Mouse (Mus musculus) liver, embryonic 14.5 days (tissue): ENCODE results near the gene Wdr53. TPM values are rescaled to one million over a fixed set of nuclear protein-coding genes. Genes with fewer than 3 reads are reported as not detected.

Experiments used
- ATAC-seq: fragments of 200-750 bp; cut with Nextera tagmentation; 2 replicates; pipeline ENCODE4 v1.8.0; 2017; ENCODE audit warnings: moderate number of reproducible peaks, mild to moderate bottlenecking, moderate library complexity; ENCODE audit not compliant: insufficient read depth
- DNase-seq, 3 experiments: peaks; one replicate each; pipeline ENCODE4 v3.0.0-alpha.2; 2012 to 2013; ENCODE audit warnings: low read depth in 3 of 3, low spot score in 3 of 3
- H3K27ac ChIP-seq: fragments of 300-500 bp; sonication (generic); 2 replicates; pipeline ENCODE4 v1.5.1; 2014; ENCODE audit warnings: moderate library complexity, mild to moderate bottlenecking, control low read depth, inconsistent platforms
- H3K27me3 ChIP-seq: fragments of 300-500 bp; sonication (generic); 2 replicates; pipeline ENCODE4 v1.6.1; 2014; ENCODE audit warnings: mild to moderate bottlenecking, low read length, moderate library complexity; ENCODE audit not compliant: control insufficient read depth, insufficient read depth
- H3K36me3 ChIP-seq: fragments of 300-500 bp; sonication (generic); replicated peaks from 2 replicates; pipeline ENCODE4 v1.6.1; 2014; ENCODE audit warnings: low read depth; ENCODE audit not compliant: control insufficient read depth, insufficient read depth
- H3K4me1 ChIP-seq, 2 experiments: fragments of 200-500 bp in 1 of 2; fragments of 300-500 bp in 1 of 2; sonication (generic) in 1 of 2; replicated peaks; 2 replicates each; pipeline ENCODE4 v1.6.1; 2012 to 2014; ENCODE audit warnings: antibody characterized with exemption in 1 of 2, inconsistent platforms in 1 of 2, low read length in 1 of 2; ENCODE audit not compliant: control insufficient read depth in 2 of 2, insufficient read depth in 2 of 2
- H3K4me2 ChIP-seq: fragments of 300-500 bp; sonication (generic); 2 replicates; pipeline ENCODE4 v1.6.1; 2014; ENCODE audit warnings: low read depth, mild to moderate bottlenecking, control low read depth, moderate library complexity
- H3K4me3 ChIP-seq, 2 experiments: fragments of 200-500 bp in 1 of 2; fragments of 300-500 bp in 1 of 2; sonication (generic) in 1 of 2; 2 replicates each; pipeline ENCODE4 v1.5.1; 2012 to 2014; ENCODE audit warnings: low read depth in 2 of 2, low read length in 2 of 2, mild to moderate bottlenecking in 2 of 2, control low read depth in 1 of 2, inconsistent platforms in 1 of 2, moderate library complexity in 1 of 2; ENCODE audit not compliant: insufficient read depth in 1 of 2
- H3K9ac ChIP-seq: fragments of 300-500 bp; sonication (generic); replicated peaks from 2 replicates; pipeline ENCODE4 v1.6.1; 2014; ENCODE audit warnings: mild to moderate bottlenecking, control low read depth, moderate library complexity
- H3K9me3 ChIP-seq: fragments of 300-500 bp; sonication (generic); 2 replicates; pipeline ENCODE4 v1.6.1; 2016; ENCODE audit warnings: low read length, mixed read lengths; ENCODE audit not compliant: control insufficient read depth
- CTCF ChIP-seq: IDR thresholded peaks from 2 replicates; pipeline ENCODE4 v1.5.1; 2016; ENCODE audit warnings: antibody characterized with exemption, low read depth, control low read depth
- EP300 ChIP-seq: IDR thresholded peaks from 2 replicates; pipeline ENCODE4 v1.6.1; 2016; ENCODE audit warnings: antibody characterized with exemption, low read depth
- WGBS: fragments of 180-500 bp; shearing (Covaris S2); extraction: QIAGEN DNeasy Blood & Tissue Kit; methylation state at CpG from one replicate; pipeline ENCODE4 v1.1.7; 2014; ENCODE audit not compliant: insufficient replicate concordance; 5-methylcytosine and 5-hydroxymethylcytosine counted together
- microRNA counts: library from miRNA; unstranded; fragments of <30 nt; microRNA quantifications from one replicate; lab custom pipeline; 2016
- microRNA-seq: library from miRNA; unstranded; fragments of <30 nt; microRNA quantifications from one replicate; pipeline ENCODE4, GENCODE M21; 2016
- polyA plus RNA-seq, 2 experiments: library from polyadenylated mRNA; depleted of rRNA in 1 of 2; stranded (reverse) in 1 of 2; unstranded in 1 of 2; fragments of >200 nt; fragmentation: Nextera tagmentation in 1 of 2; extraction: Ambion mirVana in 1 of 2; gene quantifications; 2 replicates each; pipeline versions ENCODE4 v1.2.1 to v1.2.3; 2012 to 2014

Wdr53 gene
- polyA plus RNA-seq, 2 experiments = 7.9 to 11.2 TPM

- Histone ChIP-seq H3K9ac (no peak overlapping the region), H3K4me3 (no peak overlapping the region), H3K27ac (no peak overlapping the region), H3K4me2 (no peak overlapping the region), H3K9me3 (no peaks in the 10 kb centered on the region), H3K4me1 (0 out of 4 replicates have a peak, but pooled peaks cover 0 to 2% of the 10 kb centered on the region in 2 experiments), H3K27me3 (no peaks in the 10 kb centered on the region), H3K36me3 (peaks cover 20% of the 10 kb centered on the region)
- TF ChIP-seq EP300 = no peak
- TF ChIP-seq CTCF = no peak
- WGBS = 63% methylated on average over 1 of the region's 1 CpGs
- DNase-seq = no peak
- no peak for ATAC-seq
These were observed 56.0 kb downstream of the Wdr53 start for GRCm38 (mm10) chr16:32303046-32303445.

DNA sequence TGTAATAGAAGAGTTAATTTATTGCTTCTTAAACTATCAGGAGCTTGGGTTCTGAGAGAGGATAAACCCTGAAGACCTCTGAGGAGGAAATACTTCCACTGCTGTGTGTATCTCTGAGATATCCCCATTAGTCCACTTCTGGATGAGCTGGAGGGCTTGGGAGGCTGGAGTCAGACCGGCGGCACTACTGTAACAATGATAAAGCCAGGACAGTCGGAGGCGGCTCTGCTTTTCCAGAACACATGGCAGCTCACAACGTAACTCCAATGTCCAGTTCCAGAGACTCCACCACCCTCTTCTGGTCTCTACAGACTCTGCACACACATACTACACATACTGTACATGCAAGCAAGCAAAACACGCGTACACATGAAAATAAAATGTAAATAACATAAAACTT is 56.9 kb downstream of the Wdr53 start:
- H3K4me3 ChIP-seq = no peak overlapping the region
- H3K27me3 ChIP-seq = no peaks in the 10 kb centered on the region
- no peak for ATAC-seq
- H3K4me2 ChIP-seq = no peak overlapping the region
- no peaks in the 10 kb centered on the region for H3K9me3 ChIP-seq
- H3K27ac ChIP-seq = no peak overlapping the region
- TF ChIP-seq EP300 = no peak
- TF ChIP-seq CTCF = no peak
- 93% methylated on average over 7 of the region's 7 CpGs for WGBS
- DNase-seq = no peak
- no peak overlapping the region for H3K9ac ChIP-seq
- H3K36me3 ChIP-seq = peaks cover 11% of the 10 kb centered on the region
- H3K4me1 ChIP-seq = 0 out of 4 replicates have a peak, but pooled peaks cover 0 to 2% of the 10 kb centered on the region in 2 experiments

MicroRNAs encoded within 50 kb of the gene (microRNA counts, 519-probe panel; counts per million panel counts)
- 69.9 counts per million for microRNA mmu-miR-1946a (lab: Ali Mortazavi, UCI)

Small RNAs within 50 kb of the gene (microRNA-seq; reads per million reads assigned to microRNA genes)
- not detected for gene Mir1946a

Other genes with a start within 250 kb of the Wdr53 start
- gene Senp5, start 243.9 kb upstream of the Wdr53 start, polyA plus RNA-seq (2012; rRNA removed) = 3.5 and 4.7 TPM in 2 replicates
- gene Senp5, start 243.9 kb upstream of the Wdr53 start, polyA plus RNA-seq (2014; fragmentation: Nextera tagmentation; extraction: Ambion mirVana) = 2.9 and 3.4 TPM in 2 replicates
- 4.8 and 6.7 TPM in 2 replicates for gene Pak2, start 167.9 kb upstream of the Wdr53 start, polyA plus RNA-seq (2012; rRNA removed)
- gene Pak2, start 167.9 kb upstream of the Wdr53 start, polyA plus RNA-seq (2014; fragmentation: Nextera tagmentation; extraction: Ambion mirVana) = 9.1 and 9.5 TPM in 2 replicates
- gene Pigx, start 147.5 kb upstream of the Wdr53 start, polyA plus RNA-seq (2012; rRNA removed) = 10.5 and 13.2 TPM in 2 replicates
- gene Pigx, start 147.5 kb upstream of the Wdr53 start, polyA plus RNA-seq (2014; fragmentation: Nextera tagmentation; extraction: Ambion mirVana) = 25.5 and 28.8 TPM in 2 replicates
- 1.3 and 2.1 TPM in 2 replicates for gene Cep19, start 147.4 kb upstream of the Wdr53 start, polyA plus RNA-seq (2012; rRNA removed)
- 4.0 and 4.3 TPM in 2 replicates for gene Cep19, start 147.4 kb upstream of the Wdr53 start, polyA plus RNA-seq (2014; fragmentation: Nextera tagmentation; extraction: Ambion mirVana)
- gene Nrros, start 81.6 kb upstream of the Wdr53 start, polyA plus RNA-seq (2012; rRNA removed) = 11.6 and 13.2 TPM in 2 replicates
- 18.8 and 18.9 TPM in 2 replicates for gene Nrros, start 81.6 kb upstream of the Wdr53 start, polyA plus RNA-seq (2014; fragmentation: Nextera tagmentation; extraction: Ambion mirVana)
- 0.52 and 0.90 TPM in 2 replicates for gene Bex6, start 67.4 kb upstream of the Wdr53 start, polyA plus RNA-seq (2012; rRNA removed)
- gene Bex6, start 67.4 kb upstream of the Wdr53 start, polyA plus RNA-seq (2014; fragmentation: Nextera tagmentation; extraction: Ambion mirVana) = 0.70 and 0.71 TPM in 2 replicates
- 2.7 and 4.0 TPM in 2 replicates for gene Fbxo45, start 69 bp upstream of the Wdr53 start, polyA plus RNA-seq (2012; rRNA removed)
- 5.1 and 6.6 TPM in 2 replicates for gene Fbxo45, start 69 bp upstream of the Wdr53 start, polyA plus RNA-seq (2014; fragmentation: Nextera tagmentation; extraction: Ambion mirVana)
- gene Smco1, start 24.2 kb downstream of the Wdr53 start, polyA plus RNA-seq (2012; rRNA removed) = not detected in 2 replicates
- not detected in 2 replicates for gene Smco1, start 24.2 kb downstream of the Wdr53 start, polyA plus RNA-seq (2014; fragmentation: Nextera tagmentation; extraction: Ambion mirVana)
- 3.7 and 6.1 TPM in 2 replicates for gene Rnf168, start 30.2 kb downstream of the Wdr53 start, polyA plus RNA-seq (2012; rRNA removed)
- 11.3 and 13.8 TPM in 2 replicates for gene Rnf168, start 30.2 kb downstream of the Wdr53 start, polyA plus RNA-seq (2014; fragmentation: Nextera tagmentation; extraction: Ambion mirVana)
- 2.7 and 5.1 TPM in 2 replicates for gene Ubxn7, start 85.0 kb downstream of the Wdr53 start, polyA plus RNA-seq (2012; rRNA removed)
- 5.4 and 7.6 TPM in 2 replicates for gene Ubxn7, start 85.0 kb downstream of the Wdr53 start, polyA plus RNA-seq (2014; fragmentation: Nextera tagmentation; extraction: Ambion mirVana)
- gene Tm4sf19, start 153.3 kb downstream of the Wdr53 start, polyA plus RNA-seq (2012; rRNA removed) = 0.04 TPM in 1 of 2 replicates, not detected in the other
- gene Tm4sf19, start 153.3 kb downstream of the Wdr53 start, polyA plus RNA-seq (2014; fragmentation: Nextera tagmentation; extraction: Ambion mirVana) = not detected in 2 replicates
- gene Tctex1d2, start 172.5 kb downstream of the Wdr53 start, polyA plus RNA-seq (2012; rRNA removed) = 2.1 and 3.1 TPM in 2 replicates
- 6.4 and 7.2 TPM in 2 replicates for gene Tctex1d2, start 172.5 kb downstream of the Wdr53 start, polyA plus RNA-seq (2014; fragmentation: Nextera tagmentation; extraction: Ambion mirVana)
- gene Pcyt1a, start 183.7 kb downstream of the Wdr53 start, polyA plus RNA-seq (2012; rRNA removed) = 12.8 and 16.3 TPM in 2 replicates
- 40.3 and 41.6 TPM in 2 replicates for gene Pcyt1a, start 183.7 kb downstream of the Wdr53 start, polyA plus RNA-seq (2014; fragmentation: Nextera tagmentation; extraction: Ambion mirVana)
- gene Slc51a, start 240.7 kb downstream of the Wdr53 start, polyA plus RNA-seq (2012; rRNA removed) = 0.16 and 0.25 TPM in 2 replicates
- 1.1 and 1.2 TPM in 2 replicates for gene Slc51a, start 240.7 kb downstream of the Wdr53 start, polyA plus RNA-seq (2014; fragmentation: Nextera tagmentation; extraction: Ambion mirVana)
- gene Zdhhc19, start 249.0 kb downstream of the Wdr53 start, polyA plus RNA-seq (2012; rRNA removed) = not detected in 2 replicates
- not detected in 2 replicates for gene Zdhhc19, start 249.0 kb downstream of the Wdr53 start, polyA plus RNA-seq (2014; fragmentation: Nextera tagmentation; extraction: Ambion mirVana)